Mouse (Mus musculus) forebrain, embryonic 11.5 days (tissue): Measurements from ENCODE around the gene Slc5a9. TPM values are rescaled to one million over a fixed set of nuclear protein-coding genes. Genes with fewer than 3 reads are reported as not detected.

Source experiments
- polyA plus RNA-seq: library from polyadenylated mRNA; unstranded; fragments of >200 nt; fragmentation: Nextera tagmentation; extraction: Ambion mirVana; gene quantifications from 2 replicates; pipeline ENCODE4 v1.2.1, GENCODE M21; 2014

Slc5a9 gene
- polyA plus RNA-seq, 1 experiment from 2014 or later, result not detected

Other genes with a start within 250 kb of the Slc5a9 start
- 30.5 and 32.9 TPM in 2 replicates for gene Spata6, start 182.9 kb downstream of the Slc5a9 start, polyA plus RNA-seq
- gene Skint8, start 16.5 kb upstream of the Slc5a9 start, polyA plus RNA-seq, result not detected in 2 replicates
- gene Skint7, start 70.0 kb upstream of the Slc5a9 start, polyA plus RNA-seq, result not detected in 2 replicates
- not detected in 2 replicates for gene Skint1, start 103.4 kb upstream of the Slc5a9 start, polyA plus RNA-seq
- gene Skint4, start 169.1 kb upstream of the Slc5a9 start, polyA plus RNA-seq, result not detected in 2 replicates